Mouse (Mus musculus) small intestine, adult 2 months (tissue): ENCODE measurements at regions not wholly inside any gene's neighbourhood (a gene's known extent, or its start where the extent isn't known, plus 50 kb on each side); places are given as distances from the start of the nearest gene placed in this dataset.

Experiments used
- H3K27ac ChIP-seq: fragments of 200-500 bp; 2 replicates; pipeline ENCODE4 v1.5.1; 2012; ENCODE audit warnings: low read depth, low read length, control low read depth, inconsistent platforms; ENCODE audit not compliant: insufficient read depth
- H3K27me3 ChIP-seq: fragments of 200-500 bp; 2 replicates; pipeline ENCODE4 v1.6.1; 2012; ENCODE audit warnings: mild to moderate bottlenecking, moderate library complexity, low read length, inconsistent platforms; ENCODE audit not compliant: control insufficient read depth, insufficient read depth
- H3K36me3 ChIP-seq: fragments of 200-500 bp; 2 replicates; pipeline ENCODE4 v1.6.1; 2012; ENCODE audit warnings: mild to moderate bottlenecking, low read length, control low read depth, inconsistent platforms; ENCODE audit not compliant: control insufficient read depth, insufficient read depth
- H3K4me1 ChIP-seq: fragments of 200-500 bp; 2 replicates; pipeline ENCODE4 v1.6.1; 2012; ENCODE audit warnings: low read length, inconsistent platforms, mixed read lengths; ENCODE audit not compliant: control insufficient read depth, insufficient read depth, insufficient read length
- H3K4me3 ChIP-seq: fragments of 200-500 bp; 2 replicates; pipeline ENCODE4 v1.5.1; 2012; ENCODE audit warnings: low read depth, mild to moderate bottlenecking, control low read depth, inconsistent platforms, low read length, moderate library complexity
- CTCF ChIP-seq: fragments of 200-500 bp; IDR thresholded peaks from 2 replicates; pipeline ENCODE4 v1.5.1; 2012; ENCODE audit warnings: low read depth, mild to moderate bottlenecking, control low read depth, inconsistent platforms, low read length, moderate library complexity, mixed read lengths; ENCODE audit not compliant: insufficient replicate concordance, insufficient read length; ENCODE audit errors: extremely low read depth
- POLR2A ChIP-seq: fragments of 200-500 bp; IDR thresholded peaks from 2 replicates; pipeline ENCODE4 v1.6.1; 2012; ENCODE audit warnings: low read depth, mild to moderate bottlenecking, control low read depth, inconsistent platforms, low read length, moderate library complexity
- WGBS: fragments of 180-500 bp; shearing (Covaris S2); methylation state at CpG from one replicate; pipeline ENCODE4 v1.1.7; 2018; 5-methylcytosine and 5-hydroxymethylcytosine counted together

DNA sequence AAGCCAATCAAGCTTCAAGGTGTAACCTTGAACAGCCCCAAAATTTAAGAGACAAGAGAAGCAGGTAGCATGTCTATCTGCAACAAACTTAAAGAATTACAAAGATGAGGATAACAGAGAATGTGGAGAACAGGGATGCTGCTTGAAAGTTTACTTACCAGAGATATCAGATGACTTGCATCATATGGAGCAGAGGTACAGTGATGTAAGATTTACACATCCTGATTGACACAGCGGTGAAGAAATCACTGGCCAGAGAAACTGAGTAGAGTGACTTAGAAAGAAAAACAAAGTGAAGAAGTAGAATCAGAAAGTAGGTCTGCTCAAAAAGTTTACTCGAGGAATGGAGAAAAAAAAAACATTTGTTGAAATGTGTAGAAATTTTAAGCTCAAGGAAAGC, 54.6 kb upstream of the 4930523C07Rik start:
- no peak overlapping the region for H3K27ac ChIP-seq
- 0 out of 2 replicates have a peak, but pooled peaks cover 2% of the 10 kb centered on the region for H3K4me1 ChIP-seq
- TF ChIP-seq POLR2A (no peak), CTCF (no peak)
- H3K36me3 ChIP-seq, result no peaks in the 10 kb centered on the region
- H3K27me3 ChIP-seq, result no peaks in the 10 kb centered on the region
- H3K4me3 ChIP-seq, result no peak overlapping the region
- WGBS, result 81% methylated on average over 2 of the region's 2 CpGs

GRCm38 (mm10) chr1:159991734-159992565, 52.2 kb upstream of the 4930523C07Rik start:
- no peak for TF ChIP-seq POLR2A
- TF ChIP-seq CTCF, result no peak
- Histone ChIP-seq H3K4me3 (no peak overlapping the region), H3K27me3 (no peaks in the 10 kb centered on the region), H3K27ac (peak overlapping the region; percentile 81), H3K4me1 (0 out of 2 replicates have a peak, but pooled peaks cover 2% of the 10 kb centered on the region), H3K36me3 (no peaks in the 10 kb centered on the region)
- 28% methylated on average over 4 of the region's 4 CpGs for WGBS
